Mouse (Mus musculus): ENCODE measurements around the gene Alpk1. TPM values are rescaled to one million over a fixed set of nuclear protein-coding genes. Genes with fewer than 3 reads are reported as not detected.
"Not testable (repeated sequence)": the region's sequence is repeated elsewhere in the genome, so short reads cannot be mapped to it uniquely, and the experiment has no call there.

Alpk1 gene
- polyA plus RNA-seq, 1 experiment from 2014 or later: 0.72 TPM

DNA sequence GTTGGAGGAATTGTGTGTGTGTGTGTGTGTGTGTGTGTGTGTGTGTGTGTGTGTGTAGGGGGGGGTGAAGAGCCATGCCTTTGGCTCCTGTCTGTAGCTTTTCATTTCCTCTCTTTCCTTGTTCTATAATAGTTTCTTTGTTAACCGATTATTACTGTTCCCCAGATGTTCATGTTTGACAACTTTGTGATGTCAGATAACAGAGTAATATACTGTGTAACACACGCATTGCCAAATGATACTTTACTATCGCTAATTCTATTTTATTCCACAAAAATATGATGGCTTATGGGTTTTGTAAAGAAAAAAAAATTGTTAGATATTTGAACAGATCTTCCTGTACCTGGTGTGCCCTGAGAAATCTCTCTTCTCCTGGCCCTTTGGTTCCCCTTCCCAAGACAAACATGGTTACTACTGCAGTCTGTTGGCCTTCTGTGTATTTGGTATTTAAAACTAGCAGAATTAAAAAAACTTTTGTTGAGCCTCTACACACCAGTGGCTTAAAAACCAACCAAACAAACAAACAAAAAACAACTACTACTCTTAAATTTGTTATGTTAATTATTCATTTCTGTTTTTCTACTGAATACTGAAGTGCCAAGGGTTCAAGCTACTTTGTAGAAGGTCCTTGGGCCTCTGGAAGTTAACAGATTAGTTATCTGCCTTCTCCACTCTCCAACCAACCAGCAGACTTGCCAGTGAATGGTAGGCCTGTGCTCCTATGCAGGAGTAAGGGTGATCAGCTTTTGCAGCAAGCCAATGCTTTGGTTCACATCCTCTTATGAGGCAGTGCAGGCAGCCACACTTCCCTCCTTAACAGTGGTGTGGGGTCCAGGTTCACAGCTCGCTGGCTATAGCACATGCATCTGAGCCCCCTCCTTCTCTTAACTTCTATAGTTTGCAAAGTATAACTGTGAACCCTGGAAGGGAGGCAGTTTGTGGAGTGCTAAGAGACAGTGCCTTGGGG lies 11.6 kb upstream of the Alpk1 start:
- Histone ChIP-seq H3K4me2 (no peak overlapping the region), H3K36me3 (ENCODE audit: control insufficient read depth, insufficient read depth, low read length) (no peaks in the 10 kb centered on the region), H3K9me3 (ENCODE audit: control insufficient read depth, low read length) (no peaks in the 10 kb centered on the region), H3K27ac (ENCODE audit: low read depth, low read length) (no peak overlapping the region), H3K9ac (ENCODE audit: low read length) (no peak overlapping the region), H3K27me3 (ENCODE audit: control insufficient read depth, insufficient read depth, low read length) (peaks cover 40% of the 10 kb centered on the region), H3K4me1 (ENCODE audit: control insufficient read depth, insufficient read depth, low read length) (peaks cover 17% of the 10 kb centered on the region), H3K4me3 (ENCODE audit: low read depth, low read length) (no peak overlapping the region)
- 57% methylated on average over 4 of the region's 4 CpGs for WGBS
- no peak for DNase-seq (ENCODE audit: low spot score, missing footprints)
- no peak for ATAC-seq (ENCODE audit: low FRiP score)

DNA sequence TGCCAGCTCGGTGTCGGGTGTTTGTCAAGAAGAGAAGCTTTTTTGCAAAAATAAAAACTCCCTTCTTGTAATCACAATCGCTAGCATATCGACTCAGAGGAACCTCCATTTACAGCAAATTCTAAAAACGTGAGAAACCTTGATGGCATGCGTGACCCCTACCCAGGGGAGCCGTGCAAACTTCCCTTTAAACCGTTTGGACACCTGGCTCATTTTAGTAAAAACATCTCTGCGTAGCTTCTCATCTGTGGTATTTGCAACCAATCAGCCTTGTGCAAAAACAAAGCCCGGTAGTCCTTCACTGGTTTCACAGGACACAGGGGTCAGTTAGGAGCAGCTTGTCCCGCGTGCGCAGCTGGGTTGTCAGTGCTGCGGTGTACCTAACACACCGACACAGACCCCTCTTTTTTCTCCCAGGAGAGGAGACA lies 10.7 kb upstream of the Alpk1 start:
- peaks cover 17% of the 10 kb centered on the region for H3K4me1 ChIP-seq (ENCODE audit: control insufficient read depth, insufficient read depth, low read length)
- DNase-seq (ENCODE audit: low spot score, missing footprints) (no peak), ATAC-seq (ENCODE audit: low FRiP score) (no peak)
- peak overlapping the region; percentile 48 for H3K4me3 ChIP-seq (ENCODE audit: low read depth, low read length)
- no peaks in the 10 kb centered on the region for H3K9me3 ChIP-seq (ENCODE audit: control insufficient read depth, low read length)
- peak overlapping the region; percentile 96 for H3K4me2 ChIP-seq
- no peaks in the 10 kb centered on the region for H3K36me3 ChIP-seq (ENCODE audit: control insufficient read depth, insufficient read depth, low read length)
- WGBS: 3% methylated on average over 15 of the region's 15 CpGs
- peak overlapping the region; percentile 50 for H3K9ac ChIP-seq (ENCODE audit: low read length)
- peaks cover 42% of the 10 kb centered on the region for H3K27me3 ChIP-seq (ENCODE audit: control insufficient read depth, insufficient read depth, low read length)
- H3K27ac ChIP-seq (ENCODE audit: low read depth, low read length): no peak overlapping the region

DNA sequence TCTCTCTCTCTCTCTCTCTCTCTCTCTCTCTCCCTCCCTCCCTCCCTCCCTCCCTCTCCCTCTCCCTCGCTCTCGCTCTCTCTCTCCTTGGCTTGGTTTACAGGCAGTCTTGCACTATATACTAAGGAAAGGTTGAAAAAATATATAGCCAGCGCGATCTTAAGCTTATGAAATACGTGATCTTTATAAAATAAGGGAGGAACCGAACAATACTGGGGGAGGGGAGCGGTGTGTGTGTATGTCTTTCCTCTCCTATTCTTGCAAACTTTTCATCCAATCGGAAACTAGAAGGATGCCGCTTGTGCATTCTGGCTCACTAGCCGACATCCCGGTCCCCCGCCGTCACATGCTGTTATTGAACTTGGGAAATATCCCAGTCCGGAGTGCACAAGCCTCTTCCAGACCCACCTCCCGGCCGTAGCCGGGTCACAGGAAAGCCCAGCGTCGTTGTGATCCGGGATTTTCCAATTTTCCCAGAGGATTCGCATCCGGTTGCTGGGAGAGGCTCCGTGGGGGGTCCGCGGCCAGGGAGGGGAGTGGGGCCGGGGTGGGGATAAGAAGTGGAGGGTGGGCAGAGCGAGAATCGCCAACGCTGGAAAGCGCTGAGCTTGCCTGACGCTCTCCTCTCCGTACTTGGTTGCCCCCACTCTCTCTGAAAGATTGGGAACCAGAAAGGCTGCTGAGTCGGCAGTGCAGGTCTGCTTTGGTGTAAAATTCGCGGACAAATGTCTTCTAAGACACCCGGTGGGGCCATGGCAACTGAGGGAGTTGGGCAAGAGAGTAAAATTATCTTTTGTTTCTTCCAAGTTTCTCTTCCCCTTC lies 10.1 kb upstream of the Alpk1 start:
- Histone ChIP-seq H3K9ac (ENCODE audit: low read length) (peak overlapping the region; percentile 50), H3K4me3 (ENCODE audit: low read depth, low read length) (peak overlapping the region; percentile 48), H3K9me3 (ENCODE audit: control insufficient read depth, low read length) (no peaks in the 10 kb centered on the region), H3K27ac (ENCODE audit: low read depth, low read length) (no peak overlapping the region), H3K4me1 (ENCODE audit: control insufficient read depth, insufficient read depth, low read length) (peaks cover 17% of the 10 kb centered on the region), H3K36me3 (ENCODE audit: control insufficient read depth, insufficient read depth, low read length) (no peaks in the 10 kb centered on the region), H3K27me3 (ENCODE audit: control insufficient read depth, insufficient read depth, low read length) (peaks cover 42% of the 10 kb centered on the region), H3K4me2 (peak overlapping the region; percentile 96)
- ATAC-seq (ENCODE audit: low FRiP score) (peak; percentile 64), DNase-seq (ENCODE audit: low spot score, missing footprints) (peak; percentile 96)
- under 1% methylated on average over 36 of the region's 36 CpGs for WGBS

DNA sequence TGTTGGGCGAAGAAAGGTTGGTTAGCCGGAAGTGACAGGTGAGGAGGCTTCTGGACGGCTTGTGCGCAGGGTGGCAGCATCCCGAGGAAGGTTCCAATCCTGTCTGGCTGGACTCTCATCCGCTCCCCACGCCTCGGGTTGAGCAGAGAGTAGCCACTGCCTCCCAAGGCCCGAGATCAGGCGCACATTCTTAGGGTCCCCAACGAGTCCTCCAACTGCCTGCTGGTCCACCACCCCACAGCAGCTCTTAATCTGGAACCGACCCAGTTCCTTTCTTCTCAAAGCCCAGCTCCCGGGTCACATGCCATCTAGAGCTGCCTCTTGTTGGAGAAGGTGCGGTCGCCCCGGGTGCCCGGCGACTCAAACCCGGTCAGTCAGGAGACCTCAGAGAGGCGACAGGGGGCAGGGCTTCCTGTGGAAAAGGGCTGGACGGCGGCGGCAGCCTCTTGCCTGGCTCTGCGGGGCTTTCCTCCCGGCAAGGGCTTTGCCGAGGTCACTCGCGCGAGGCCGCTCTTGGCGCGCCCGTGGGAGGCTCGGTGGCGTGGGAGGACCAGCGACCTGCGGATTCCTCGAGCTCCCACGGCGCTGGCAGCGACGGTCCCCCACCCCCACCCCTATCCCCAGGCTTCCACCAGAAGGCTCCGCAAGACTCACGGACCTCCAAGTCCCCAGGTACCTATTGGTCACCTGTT lies 9.3 kb upstream of the Alpk1 start, which contains the start of gene Tifa:
Gene Tifa, plus strand, starts transcription at position 306 of the 692 bp plus-strand sequence.
- Histone ChIP-seq H3K4me3 (ENCODE audit: low read depth, low read length) (peak within 1 kb of the TSS; percentile 48), H3K36me3 (ENCODE audit: control insufficient read depth, insufficient read depth, low read length) (no peaks in the 10 kb centered on the region), H3K4me2 (peak within 1 kb of the TSS; percentile 96), H3K27me3 (ENCODE audit: control insufficient read depth, insufficient read depth, low read length) (peaks cover 42% of the 10 kb centered on the region), H3K9ac (ENCODE audit: low read length) (peak within 1 kb of the TSS; percentile 50), H3K9me3 (ENCODE audit: control insufficient read depth, low read length) (no peaks in the 10 kb centered on the region), H3K27ac (ENCODE audit: low read depth, low read length) (no peak within 1 kb of the TSS), H3K4me1 (ENCODE audit: control insufficient read depth, insufficient read depth, low read length) (peaks cover 17% of the 10 kb centered on the region)
- WGBS: under 1% methylated on average over 43 of the region's 44 CpGs
- DNase-seq (ENCODE audit: low spot score, missing footprints) (peak; percentile 96), ATAC-seq (ENCODE audit: low FRiP score) (peak; percentile 57)

DNA sequence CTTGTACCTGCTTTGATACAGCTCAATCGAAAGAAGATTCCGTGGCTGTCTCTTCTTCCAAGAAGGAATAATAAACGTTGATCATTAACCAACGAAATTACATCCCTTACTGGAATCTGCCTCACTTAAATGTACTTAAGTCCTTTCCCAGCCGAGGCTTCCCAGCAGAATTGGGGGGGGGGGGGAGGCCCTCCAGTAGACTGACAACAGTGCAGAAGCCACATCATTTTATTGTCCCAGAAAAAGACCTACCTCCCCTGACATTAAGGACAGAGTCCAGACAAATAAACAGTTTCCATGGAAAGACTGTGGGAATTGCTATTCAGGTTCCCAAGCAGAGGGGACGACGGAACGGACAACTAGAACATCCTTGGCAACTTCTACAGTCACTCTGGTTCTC lies 8.6 kb upstream of the Alpk1 start:
- Histone ChIP-seq H3K27ac (ENCODE audit: low read depth, low read length) (no peak overlapping the region), H3K4me1 (ENCODE audit: control insufficient read depth, insufficient read depth, low read length) (peaks cover 17% of the 10 kb centered on the region), H3K9ac (ENCODE audit: low read length) (no peak overlapping the region), H3K4me3 (ENCODE audit: low read depth, low read length) (no peak overlapping the region), H3K4me2 (no peak overlapping the region; the same call in 1 of the 2 replicates), H3K27me3 (ENCODE audit: control insufficient read depth, insufficient read depth, low read length) (peaks cover 42% of the 10 kb centered on the region), H3K36me3 (ENCODE audit: control insufficient read depth, insufficient read depth, low read length) (no peaks in the 10 kb centered on the region), H3K9me3 (ENCODE audit: control insufficient read depth, low read length) (no peaks in the 10 kb centered on the region)
- WGBS: 18% methylated on average over 8 of the region's 8 CpGs
- no peak for DNase-seq (ENCODE audit: low spot score, missing footprints)
- no peak for ATAC-seq (ENCODE audit: low FRiP score)

DNA sequence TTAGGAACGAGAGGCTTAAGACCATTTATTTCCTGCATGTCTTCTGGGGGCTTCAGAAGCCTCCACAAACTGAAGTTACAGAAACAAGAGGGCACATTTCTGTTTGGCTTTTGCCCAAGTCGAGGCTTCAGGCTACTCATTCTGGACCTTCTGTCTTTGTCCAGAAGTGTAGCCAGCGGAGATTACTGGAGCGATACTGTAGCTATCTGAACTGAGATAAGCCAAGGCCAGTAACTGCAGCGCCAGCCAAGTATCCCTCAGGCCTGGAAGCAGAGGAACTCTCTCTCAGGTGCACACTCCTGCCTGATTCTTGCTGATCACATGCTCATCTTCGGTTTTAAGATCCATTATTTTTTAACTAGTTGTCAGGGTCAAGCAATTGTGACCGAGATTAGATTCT lies 7.7 kb upstream of the Alpk1 start:
- ATAC-seq (ENCODE audit: low FRiP score) (no peak), DNase-seq (ENCODE audit: low spot score, missing footprints) (peak; percentile 87)
- H3K36me3 ChIP-seq (ENCODE audit: control insufficient read depth, insufficient read depth, low read length): no peaks in the 10 kb centered on the region
- H3K4me1 ChIP-seq (ENCODE audit: control insufficient read depth, insufficient read depth, low read length): peaks cover 17% of the 10 kb centered on the region
- 41% methylated on average over 7 of the region's 7 CpGs for WGBS
- H3K4me3 ChIP-seq (ENCODE audit: low read depth, low read length): no peak overlapping the region
- no peak overlapping the region for H3K9ac ChIP-seq (ENCODE audit: low read length)
- no peaks in the 10 kb centered on the region for H3K9me3 ChIP-seq (ENCODE audit: control insufficient read depth, low read length)
- peaks cover 42% of the 10 kb centered on the region for H3K27me3 ChIP-seq (ENCODE audit: control insufficient read depth, insufficient read depth, low read length)
- H3K4me2 ChIP-seq: no peak overlapping the region
- no peak overlapping the region for H3K27ac ChIP-seq (ENCODE audit: low read depth, low read length)

DNA sequence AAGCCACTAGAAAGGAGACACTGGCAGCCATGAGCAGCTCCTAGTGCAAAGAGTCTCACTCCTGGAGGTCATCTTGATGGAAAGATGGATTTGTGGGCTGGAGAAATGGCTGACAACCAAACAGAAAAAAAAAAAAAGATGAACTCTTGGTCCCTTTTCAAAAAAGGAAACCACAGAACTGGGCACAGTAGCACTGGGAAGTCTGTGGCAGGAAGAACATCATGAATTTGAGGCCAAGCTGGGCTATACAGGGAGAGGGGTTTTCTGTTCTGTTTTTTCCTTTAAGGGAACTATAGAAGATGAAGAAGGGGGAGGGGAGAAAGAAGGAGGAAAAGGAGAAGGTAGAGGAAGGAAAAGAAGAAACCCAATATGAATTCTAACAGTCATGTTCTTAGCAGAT lies 6.7 kb upstream of the Alpk1 start:
- no peak for ATAC-seq (ENCODE audit: low FRiP score)
- DNase-seq (ENCODE audit: low spot score, missing footprints): no peak
- Histone ChIP-seq H3K4me2 (no peak overlapping the region), H3K9ac (ENCODE audit: low read length) (no peak overlapping the region), H3K4me3 (ENCODE audit: low read depth, low read length) (no peak overlapping the region), H3K27me3 (ENCODE audit: control insufficient read depth, insufficient read depth, low read length) (peaks cover 38% of the 10 kb centered on the region), H3K36me3 (ENCODE audit: control insufficient read depth, insufficient read depth, low read length) (no peaks in the 10 kb centered on the region), H3K9me3 (ENCODE audit: control insufficient read depth, low read length) (no peaks in the 10 kb centered on the region), H3K27ac (ENCODE audit: low read depth, low read length) (no peak overlapping the region), H3K4me1 (ENCODE audit: control insufficient read depth, insufficient read depth, low read length) (peaks cover 17% of the 10 kb centered on the region)

DNA sequence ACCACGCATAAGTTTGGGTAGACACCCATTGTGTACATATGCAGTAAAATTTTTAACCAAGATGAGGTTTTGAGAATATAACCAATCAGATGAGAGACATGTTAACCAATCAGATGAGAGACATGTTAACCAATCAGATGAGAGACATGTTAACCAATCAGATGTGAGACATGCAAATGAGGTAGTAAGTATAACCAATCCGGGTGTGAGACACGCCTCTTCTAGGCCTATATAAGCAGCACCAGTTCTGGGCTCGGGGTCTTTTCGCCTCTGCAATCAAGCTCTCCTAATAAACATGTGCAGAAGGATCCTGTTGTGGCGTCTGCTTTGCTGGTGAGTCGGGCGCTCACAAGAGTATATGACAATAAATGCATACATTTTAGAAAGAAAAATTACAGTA lies 3.4 kb upstream of the Alpk1 start:
- not testable (repeated sequence) for H3K9ac ChIP-seq (ENCODE audit: low read length); DNase-seq (ENCODE audit: low spot score, missing footprints); H3K4me1 ChIP-seq (ENCODE audit: control insufficient read depth, insufficient read depth, low read length); H3K9me3 ChIP-seq (ENCODE audit: control insufficient read depth, low read length); ATAC-seq (ENCODE audit: low FRiP score); H3K4me2 ChIP-seq; H3K36me3 ChIP-seq (ENCODE audit: control insufficient read depth, insufficient read depth, low read length); H3K4me3 ChIP-seq (ENCODE audit: low read depth, low read length); H3K27ac ChIP-seq (ENCODE audit: low read depth, low read length)
- WGBS: 94% methylated on average over 8 of the region's 8 CpGs
- peaks cover 13% of the 10 kb centered on the region for H3K27me3 ChIP-seq (ENCODE audit: control insufficient read depth, insufficient read depth, low read length)

Measured in midbrain, embryonic 11.5 days (tissue).